Mouse (Mus musculus): ENCODE results near the gene Psg19. TPM values are rescaled to one million over a fixed set of nuclear protein-coding genes. Genes with fewer than 3 reads are reported as not detected.

Gene Psg19
- total RNA-seq (2021) (not detected), polyA plus RNA-seq (2012; rRNA removed) (not detected in 2 replicates)
- long read RNA-seq = 0 reads

DNA sequence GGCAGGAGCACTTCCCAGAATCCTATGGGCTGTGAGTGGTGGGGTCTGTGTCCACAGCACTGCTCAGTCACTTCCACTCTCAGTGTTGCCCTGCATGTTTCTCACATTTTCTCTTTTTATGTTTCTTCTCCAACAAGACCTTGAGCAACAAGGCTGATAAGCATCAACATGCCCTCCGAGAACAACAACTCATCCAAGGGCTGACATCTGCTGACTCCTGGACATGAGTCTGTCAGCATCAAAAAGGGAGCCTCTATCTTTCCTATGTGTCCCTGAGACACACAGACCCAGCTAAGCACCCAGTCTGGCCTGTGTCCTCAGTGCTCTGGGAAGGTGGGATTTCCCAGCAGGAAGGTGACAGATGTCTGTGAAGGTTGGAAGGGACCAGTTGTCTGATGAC, at the start of gene Psg19:
Gene Psg19, minus strand, starts transcription at position 101 of the 400 bp plus-strand sequence.
- Histone ChIP-seq H3K36me3 (ENCODE audit: control insufficient read depth, insufficient read depth, low read length) (no peaks in the 10 kb centered on the region), H3K27ac (no peak within 1 kb of the TSS), H3K9ac (ENCODE audit: low read depth, low read length) (no peak within 1 kb of the TSS), H3K79me2 (replicated peaks; ENCODE audit: control insufficient read depth, insufficient read depth, low read length) (no peaks in the 10 kb centered on the region), H3K4me1 (ENCODE audit: control insufficient read depth, insufficient read depth, low read length) (no peaks in the 10 kb centered on the region), H3K4me3 (no peak within 1 kb of the TSS), H3K27me3 (ENCODE audit: control insufficient read depth, insufficient read depth, low read length) (no peaks in the 10 kb centered on the region)
- no peak for DNase-seq
- intact Hi-C loops (cut with DNase I) = no loop called here
- TF ChIP-seq POLR2A (IDR thresholded peaks at IDR 0.05; ENCODE audit: insufficient read depth, low read depth, low read length) (no peak), EP300 (IDR thresholded peaks at IDR 0.05; ENCODE audit: insufficient read depth, low read depth, low read length) (no peak), CTCF (IDR thresholded peaks at IDR 0.05) (no peak)
- 87% methylated on average over 1 of the region's 1 CpGs for WGBS

DNA sequence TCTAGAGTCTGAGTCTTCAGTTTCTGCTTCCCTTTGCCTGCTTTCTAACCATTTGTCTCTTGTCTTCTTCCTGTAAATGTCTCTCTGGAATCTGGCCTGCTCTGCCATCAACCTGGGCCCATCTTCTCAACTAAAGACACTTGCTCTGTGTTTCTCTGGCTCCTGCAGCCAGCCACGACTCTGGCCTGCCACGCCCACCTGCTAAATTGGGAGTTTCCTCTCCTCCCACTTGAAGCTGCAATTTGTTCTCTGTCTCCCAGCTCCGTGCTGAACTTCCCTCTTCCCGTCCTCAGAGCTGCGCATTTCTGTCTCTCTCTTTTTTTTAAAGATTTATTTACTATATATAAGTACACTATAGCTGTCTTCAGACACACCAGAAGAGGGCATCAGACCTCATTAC, 46.5 kb upstream of the Psg19 start:
- no peaks in the 10 kb centered on the region for H3K27me3 ChIP-seq (ENCODE audit: control insufficient read depth, insufficient read depth, low read length)
- DNase-seq = no peak
- no peak overlapping the region for H3K4me3 ChIP-seq
- H3K9ac ChIP-seq (ENCODE audit: low read depth, low read length) = no peak overlapping the region
- no peak overlapping the region for H3K27ac ChIP-seq
- H3K4me1 ChIP-seq (ENCODE audit: control insufficient read depth, insufficient read depth, low read length) = peaks cover 2% of the 10 kb centered on the region
- no peak for TF ChIP-seq CTCF (IDR thresholded peaks at IDR 0.05)
- WGBS = 22% methylated on average over 5 of the region's 5 CpGs
- intact Hi-C loops (cut with DNase I) = no loop called here
- no peaks in the 10 kb centered on the region for H3K79me2 ChIP-seq (replicated peaks; ENCODE audit: control insufficient read depth, insufficient read depth, low read length)
- H3K36me3 ChIP-seq (ENCODE audit: control insufficient read depth, insufficient read depth, low read length) = no peaks in the 10 kb centered on the region; the same call in 1 of the 2 replicates

DNA sequence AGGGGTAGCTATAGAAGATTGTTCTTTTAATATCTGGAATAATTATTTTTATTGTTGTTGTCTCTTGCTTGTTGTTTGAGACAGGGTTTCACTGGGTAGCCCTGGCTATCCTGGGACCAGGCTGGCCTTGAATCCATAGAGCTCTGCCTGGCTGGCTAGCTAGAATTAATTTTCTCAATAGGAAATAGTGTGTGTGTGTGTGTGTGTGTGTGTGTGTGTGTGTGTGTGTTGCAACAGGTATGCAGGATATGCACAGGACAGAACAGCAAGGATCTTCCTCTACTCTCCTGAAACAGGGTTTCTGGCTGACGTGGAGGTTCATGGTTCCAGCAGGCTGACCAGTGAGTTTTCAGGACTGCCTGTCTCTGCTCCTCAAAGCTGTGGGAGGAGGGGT, 42.9 kb upstream of the Psg19 start:
- intact Hi-C loops (cut with DNase I) = loop anchor here (2.0 kb wide), 1 partner anchor 18 kb away; no protein-coding TSS in a partner anchor
- peak overlapping the region; percentile 71 for H3K9ac ChIP-seq (ENCODE audit: low read depth, low read length)
- H3K4me3 ChIP-seq = peak overlapping the region; percentile 54
- TF ChIP-seq CTCF (IDR thresholded peaks at IDR 0.05) (no peak), POLR2A (IDR thresholded peaks at IDR 0.05; ENCODE audit: insufficient read depth, low read depth, low read length) (no peak), EP300 (IDR thresholded peaks at IDR 0.05; ENCODE audit: insufficient read depth, low read depth, low read length) (no peak)
- H3K27me3 ChIP-seq (ENCODE audit: control insufficient read depth, insufficient read depth, low read length) = no peaks in the 10 kb centered on the region
- H3K4me1 ChIP-seq (ENCODE audit: control insufficient read depth, insufficient read depth, low read length) = peaks cover 2% of the 10 kb centered on the region
- H3K36me3 ChIP-seq (ENCODE audit: control insufficient read depth, insufficient read depth, low read length) = no peaks in the 10 kb centered on the region; the same call in 1 of the 2 replicates
- H3K27ac ChIP-seq = peak overlapping the region; percentile 97
- 45% methylated on average over 1 of the region's 1 CpGs for WGBS
- no peaks in the 10 kb centered on the region for H3K79me2 ChIP-seq (replicated peaks; ENCODE audit: control insufficient read depth, insufficient read depth, low read length)
- DNase-seq = no peak

GRCm38 (mm10) chr7:18840386-18841173, 42.3 kb upstream of the Psg19 start:
- Histone ChIP-seq H3K79me2 (replicated peaks; ENCODE audit: control insufficient read depth, insufficient read depth, low read length) (no peaks in the 10 kb centered on the region), H3K4me3 (peak overlapping the region; percentile 54), H3K27me3 (ENCODE audit: control insufficient read depth, insufficient read depth, low read length) (no peaks in the 10 kb centered on the region), H3K9ac (ENCODE audit: low read depth, low read length) (peak overlapping the region; percentile 92), H3K4me1 (ENCODE audit: control insufficient read depth, insufficient read depth, low read length) (peaks cover 2% of the 10 kb centered on the region), H3K36me3 (ENCODE audit: control insufficient read depth, insufficient read depth, low read length) (no peaks in the 10 kb centered on the region; the same call in 1 of the 2 replicates), H3K27ac (peak overlapping the region; percentile 97)
- TF ChIP-seq CTCF (IDR thresholded peaks at IDR 0.05) (no peak), EP300 (IDR thresholded peaks at IDR 0.05; ENCODE audit: insufficient read depth, low read depth, low read length) (peak; percentile 78; the same call in 1 of the 2 replicates), POLR2A (IDR thresholded peaks at IDR 0.05; ENCODE audit: insufficient read depth, low read depth, low read length) (peak; percentile 81)
- 4% methylated on average over 14 of the region's 17 CpGs for WGBS
- intact Hi-C loops (cut with DNase I) = loop anchor here (2.0 kb wide), 1 partner anchor 18 kb away; no protein-coding TSS in a partner anchor
- DNase-seq = peak; percentile 73 to 82

GRCm38 (mm10) chr7:18839865-18840264, 41.5 kb upstream of the Psg19 start, which contains the start of gene Mill2:
Gene Mill2, plus strand, starts transcription at chr7:18839966.
- Histone ChIP-seq H3K4me1 (ENCODE audit: control insufficient read depth, insufficient read depth, low read length) (peaks cover 2% of the 10 kb centered on the region), H3K27me3 (ENCODE audit: control insufficient read depth, insufficient read depth, low read length) (no peaks in the 10 kb centered on the region), H3K79me2 (replicated peaks; ENCODE audit: control insufficient read depth, insufficient read depth, low read length) (no peaks in the 10 kb centered on the region), H3K27ac (peak within 1 kb of the TSS; percentile 97), H3K4me3 (peak within 1 kb of the TSS; percentile 54), H3K36me3 (ENCODE audit: control insufficient read depth, insufficient read depth, low read length) (no peaks in the 10 kb centered on the region; the same call in 1 of the 2 replicates), H3K9ac (ENCODE audit: low read depth, low read length) (peak within 1 kb of the TSS; percentile 92)
- intact Hi-C loops (cut with DNase I) = loop anchor here (2.0 kb wide), 1 partner anchor 19 kb away; no protein-coding TSS in a partner anchor
- WGBS = 11% methylated on average over 3 of the region's 3 CpGs
- TF ChIP-seq POLR2A (IDR thresholded peaks at IDR 0.05; ENCODE audit: insufficient read depth, low read depth, low read length) (peak; percentile 70), CTCF (IDR thresholded peaks at IDR 0.05) (no peak)
- DNase-seq = peak; percentile 42 to 48

DNA sequence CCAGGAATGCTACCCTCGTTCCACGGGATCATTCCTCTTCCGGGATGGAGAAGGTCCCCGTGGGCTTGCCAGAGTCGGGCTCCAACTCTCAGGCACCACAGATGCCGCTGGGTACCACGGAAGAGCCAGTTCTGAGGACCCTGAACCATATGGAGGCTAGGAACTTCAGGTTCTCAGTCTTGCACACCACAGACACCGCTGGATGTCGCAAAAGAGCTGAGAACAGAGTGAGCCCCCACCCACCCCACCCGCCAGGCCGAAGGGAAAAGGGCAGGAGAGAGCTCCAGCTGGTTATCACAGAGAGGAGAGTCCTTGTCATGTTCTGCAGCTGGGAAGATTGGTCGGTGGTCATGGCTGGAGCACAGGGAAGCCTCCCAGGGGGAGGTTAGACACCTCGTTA, 34.0 kb upstream of the Psg19 start:
- DNase-seq = peak in 1 of 2 experiments; percentile 40
- H3K27ac ChIP-seq = no peak overlapping the region
- H3K4me3 ChIP-seq = no peak overlapping the region
- WGBS = 22% methylated on average over 13 of the region's 13 CpGs
- intact Hi-C loops (cut with DNase I) = loop anchor here (1.0 kb wide), 1 partner anchor 41 kb away; no protein-coding TSS in a partner anchor
- no peaks in the 10 kb centered on the region for H3K27me3 ChIP-seq (ENCODE audit: control insufficient read depth, insufficient read depth, low read length)
- H3K36me3 ChIP-seq (ENCODE audit: control insufficient read depth, insufficient read depth, low read length) = no peaks in the 10 kb centered on the region
- TF ChIP-seq POLR2A (IDR thresholded peaks at IDR 0.05; ENCODE audit: insufficient read depth, low read depth, low read length) (no peak), CTCF (IDR thresholded peaks at IDR 0.05) (peak; percentile 68), EP300 (IDR thresholded peaks at IDR 0.05; ENCODE audit: insufficient read depth, low read depth, low read length) (no peak)
- H3K4me1 ChIP-seq (ENCODE audit: control insufficient read depth, insufficient read depth, low read length) = no peaks in the 10 kb centered on the region
- H3K9ac ChIP-seq (ENCODE audit: low read depth, low read length) = no peak overlapping the region
- H3K79me2 ChIP-seq (replicated peaks; ENCODE audit: control insufficient read depth, insufficient read depth, low read length) = no peaks in the 10 kb centered on the region
